Mouse (Mus musculus) liver, embryonic 13.5 days (tissue): ENCODE measurements around the gene Gm12248. TPM values are rescaled to one million over a fixed set of nuclear protein-coding genes. Genes with fewer than 3 reads are reported as not detected.
A peak's percentile ranks its signal among the peaks of the same experiment; 100 is the strongest.

Experiments used
- ATAC-seq: fragments of 200-750 bp; cut with Nextera tagmentation; 2 replicates; pipeline ENCODE4 v1.8.0; 2017; ENCODE audit warnings: low read depth, mild to moderate bottlenecking, moderate number of reproducible peaks, moderate library complexity
- DNase-seq: peaks from one replicate; pipeline ENCODE4 v3.0.0; 2022
- H3K27ac ChIP-seq: fragments of 300-500 bp; sonication (generic); 2 replicates; pipeline ENCODE4 v1.5.1; 2015; ENCODE audit warnings: moderate library complexity, mild to moderate bottlenecking, inconsistent platforms
- H3K27me3 ChIP-seq: fragments of 300-500 bp; sonication (generic); 2 replicates; pipeline ENCODE4 v1.6.1; 2015; ENCODE audit warnings: mild to moderate bottlenecking, inconsistent platforms
- H3K36me3 ChIP-seq: fragments of 300-500 bp; sonication (generic); 2 replicates; pipeline ENCODE4 v1.6.1; 2015; ENCODE audit warnings: mild to moderate bottlenecking, inconsistent platforms
- H3K4me1 ChIP-seq: fragments of 300-500 bp; sonication (generic); replicated peaks from 2 replicates; pipeline ENCODE4 v1.6.1; 2015; ENCODE audit warnings: inconsistent platforms
- H3K4me2 ChIP-seq: fragments of 300-500 bp; sonication (generic); 2 replicates; pipeline ENCODE4 v1.6.1; 2015; ENCODE audit warnings: inconsistent platforms, mild to moderate bottlenecking, moderate library complexity
- H3K4me3 ChIP-seq: fragments of 300-500 bp; sonication (generic); replicated peaks from 2 replicates; pipeline ENCODE4 v1.5.1; 2015; ENCODE audit warnings: mild to moderate bottlenecking, inconsistent platforms
- H3K9ac ChIP-seq: fragments of 300-500 bp; sonication (generic); 2 replicates; pipeline ENCODE4 v1.6.1; 2015; ENCODE audit warnings: mild to moderate bottlenecking, inconsistent platforms
- H3K9me3 ChIP-seq: fragments of 300-500 bp; sonication (generic); replicated peaks from 2 replicates; pipeline ENCODE4 v1.6.1; 2016; ENCODE audit warnings: inconsistent platforms
- WGBS: fragments of 180-500 bp; shearing (Covaris S2); methylation state at CpG from one replicate; pipeline ENCODE4 v1.1.7; 2015; ENCODE audit not compliant: insufficient replicate concordance; 5-methylcytosine and 5-hydroxymethylcytosine counted together
- polyA plus RNA-seq: library from polyadenylated mRNA; unstranded; fragments of >200 nt; fragmentation: Nextera tagmentation; extraction: Ambion mirVana; gene quantifications from 2 replicates; pipeline ENCODE4 v1.2.1, GENCODE M21; 2015

The Gm12248 gene
- polyA plus RNA-seq, 1 experiment from 2014 or later = not detected

DNA sequence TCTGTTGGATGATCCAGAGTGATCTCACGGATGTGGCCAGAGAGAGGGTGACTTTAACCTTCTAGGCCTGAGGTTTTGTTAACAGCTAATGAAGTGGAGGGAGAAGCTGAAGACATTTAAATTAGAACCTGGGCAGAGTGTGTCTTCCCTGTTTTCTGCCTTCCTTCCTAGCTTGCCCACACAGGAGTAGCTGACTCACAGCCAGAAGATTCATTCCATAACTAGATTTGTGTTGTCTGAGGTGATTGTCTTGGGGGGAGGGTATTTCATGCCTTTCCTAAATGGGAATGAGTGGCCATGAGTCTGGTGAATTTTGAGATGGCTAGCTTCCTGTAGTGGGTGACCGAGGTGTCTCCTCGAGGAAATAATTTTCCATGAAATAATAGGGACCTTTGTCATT, 76.6 kb downstream of the Gm12248 start:
- Histone ChIP-seq H3K4me1 (peaks cover 99% of the 10 kb centered on the region), H3K4me3 (no peak overlapping the region), H3K27me3 (no peaks in the 10 kb centered on the region), H3K4me2 (no peak overlapping the region), H3K9ac (peak overlapping the region; percentile 34; the same call in 1 of the 2 replicates), H3K36me3 (no peaks in the 10 kb centered on the region), H3K27ac (peak overlapping the region; percentile 85), H3K9me3 (no peaks in the 10 kb centered on the region)
- WGBS = 66% methylated on average over 3 of the region's 3 CpGs
- no peak for ATAC-seq
- DNase-seq = no peak

DNA sequence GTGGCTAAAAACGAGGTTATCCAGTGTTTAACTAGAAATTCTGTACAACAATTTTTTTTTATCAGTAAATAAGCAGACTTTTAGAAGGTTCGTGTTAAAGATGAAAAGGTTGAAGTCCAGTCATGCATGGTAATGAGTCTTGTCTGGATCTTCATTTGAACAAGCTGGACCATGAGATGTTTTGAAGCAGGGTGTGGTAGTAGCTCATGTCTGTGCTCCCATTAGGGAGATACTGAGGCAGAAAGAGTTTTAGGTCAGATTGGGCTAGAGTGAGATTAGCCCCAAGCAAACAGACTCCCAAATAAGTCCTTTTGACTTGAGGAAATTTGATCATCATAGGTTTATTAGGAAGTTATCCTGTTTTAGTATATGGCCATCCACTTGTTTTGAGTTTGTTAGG, 77.6 kb downstream of the Gm12248 start:
- Histone ChIP-seq H3K9ac (peak overlapping the region; percentile 61), H3K27ac (peak overlapping the region; percentile 85), H3K4me3 (no peak overlapping the region), H3K36me3 (no peaks in the 10 kb centered on the region), H3K4me2 (peak overlapping the region; percentile 82), H3K9me3 (no peaks in the 10 kb centered on the region), H3K4me1 (peaks cover 99% of the 10 kb centered on the region), H3K27me3 (no peaks in the 10 kb centered on the region)
- ATAC-seq = peak; percentile 78
- WGBS = 54% methylated on average over 2 of the region's 2 CpGs
- no peak for DNase-seq

DNA sequence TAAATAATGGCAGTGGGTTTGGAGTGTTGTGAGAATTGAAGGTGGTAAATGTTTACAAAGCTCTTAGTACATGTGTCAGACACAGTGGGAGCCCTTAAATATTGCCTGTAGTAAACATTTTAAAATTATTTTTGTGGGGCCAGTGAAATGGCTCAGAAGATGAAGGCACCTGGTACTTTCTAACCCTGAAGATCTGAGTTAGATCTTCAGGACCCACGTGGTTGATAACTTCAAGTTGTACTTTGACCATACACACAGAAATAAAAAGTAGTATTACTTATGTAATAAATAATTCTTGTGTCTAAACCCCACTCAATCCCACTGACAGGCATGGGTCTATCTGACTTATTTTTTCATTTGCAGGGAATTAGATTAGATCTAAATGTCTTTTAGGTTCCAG, 78.3 kb downstream of the Gm12248 start:
- DNase-seq (no peak), ATAC-seq (no peak)
- Histone ChIP-seq H3K9ac (peak overlapping the region; percentile 61), H3K9me3 (no peaks in the 10 kb centered on the region), H3K27me3 (no peaks in the 10 kb centered on the region), H3K27ac (peak overlapping the region; percentile 85), H3K4me2 (peak overlapping the region; percentile 82), H3K4me3 (no peak overlapping the region), H3K36me3 (no peaks in the 10 kb centered on the region), H3K4me1 (peaks cover 93% of the 10 kb centered on the region)
- 35% methylated on average over 1 of the region's 1 CpGs for WGBS

Other genes starting within 250 kb of the Gm12248 start
- gene Larp1, start 84.1 kb downstream of the Gm12248 start, polyA plus RNA-seq = 19.9 and 21.6 TPM in 2 replicates
- 39.8 and 44.9 TPM in 2 replicates for gene Cnot8, start 11.0 kb upstream of the Gm12248 start, polyA plus RNA-seq
- gene Gemin5, start 75.4 kb upstream of the Gm12248 start, polyA plus RNA-seq = 15.5 and 16.0 TPM in 2 replicates
- 134 and 138 TPM in 2 replicates for gene Mrpl22, start 78.5 kb upstream of the Gm12248 start, polyA plus RNA-seq
- gene Igtp, start 106.4 kb upstream of the Gm12248 start, polyA plus RNA-seq = 6.4 and 7.7 TPM in 2 replicates
- 2.6 and 3.8 TPM in 2 replicates for gene Irgm2, start 106.5 kb upstream of the Gm12248 start, polyA plus RNA-seq
- 0.21 and 0.36 TPM in 2 replicates for gene 4930438A08Rik, start 181.7 kb upstream of the Gm12248 start, polyA plus RNA-seq
- 12.2 and 12.6 TPM in 2 replicates for gene Zfp692, start 213.9 kb upstream of the Gm12248 start, polyA plus RNA-seq
- gene Zfp672, start 237.2 kb upstream of the Gm12248 start, polyA plus RNA-seq = 40.5 and 47.7 TPM in 2 replicates
- gene Sh3bp5l, start 237.6 kb upstream of the Gm12248 start, polyA plus RNA-seq = 17.9 and 19.7 TPM in 2 replicates